Mouse (Mus musculus): ENCODE measurements around the gene Eif3b. TPM values are rescaled to one million over a fixed set of nuclear protein-coding genes. Genes with fewer than 3 reads are reported as not detected.

The Eif3b gene
- polyA plus RNA-seq, 1 experiment from 2014 or later, result 210 TPM

- DNase-seq (ENCODE audit: low spot score), result no peak
- 77% methylated on average over 4 of the region's 4 CpGs for WGBS
Observed at GRCm38 (mm10) chr5:140481458-140481857, 62.3 kb downstream of the Eif3b start.

GRCm38 (mm10) chr5:140491142-140491541 is 72.0 kb downstream of the Eif3b start:
- Histone ChIP-seq H3K27ac (ENCODE audit: low read depth, low read length) (no peak overlapping the region), H3K4me1 (replicated peaks; ENCODE audit: control insufficient read depth, insufficient read depth, low read length) (no peaks in the 10 kb centered on the region), H3K27me3 (replicated peaks; ENCODE audit: control insufficient read depth, insufficient read depth, low read length) (peaks cover 9% of the 10 kb centered on the region), H3K9me3 (ENCODE audit: control insufficient read depth, low read length) (no peaks in the 10 kb centered on the region), H3K4me2 (no peak overlapping the region), H3K36me3 (ENCODE audit: control insufficient read depth, insufficient read depth, low read length) (no peaks in the 10 kb centered on the region), H3K4me3 (ENCODE audit: low read depth, low read length) (no peak overlapping the region), H3K9ac (ENCODE audit: low read depth, low read length) (no peak overlapping the region)
- WGBS, result 59% methylated on average over 6 of the region's 6 CpGs
- DNase-seq (ENCODE audit: low spot score), result no peak
- no peak for ATAC-seq (replicated peaks; ENCODE audit: low FRiP score)

More at GRCm38 (mm10) chr5:140481458-140481857, 62.3 kb downstream of the Eif3b start:
- Histone ChIP-seq H3K36me3 (ENCODE audit: control insufficient read depth, insufficient read depth, low read length) (no peaks in the 10 kb centered on the region), H3K4me1 (replicated peaks; ENCODE audit: control insufficient read depth, insufficient read depth, low read length) (no peaks in the 10 kb centered on the region), H3K4me3 (ENCODE audit: low read depth, low read length) (no peak overlapping the region), H3K4me2 (no peak overlapping the region), H3K9ac (ENCODE audit: low read depth, low read length) (no peak overlapping the region), H3K27ac (ENCODE audit: low read depth, low read length) (no peak overlapping the region), H3K9me3 (ENCODE audit: control insufficient read depth, low read length) (no peaks in the 10 kb centered on the region), H3K27me3 (replicated peaks; ENCODE audit: control insufficient read depth, insufficient read depth, low read length) (peaks cover 6% of the 10 kb centered on the region; the same call in 1 of the 2 replicates)
- ATAC-seq (replicated peaks; ENCODE audit: low FRiP score), result no peak

- no peak for ATAC-seq (replicated peaks; ENCODE audit: low FRiP score)
- H3K27me3 ChIP-seq (replicated peaks; ENCODE audit: control insufficient read depth, insufficient read depth, low read length), result no peaks in the 10 kb centered on the region; the same call in 1 of the 2 replicates
- 29% methylated on average over 11 of the region's 11 CpGs for WGBS
- H3K27ac ChIP-seq (ENCODE audit: low read depth, low read length), result no peak overlapping the region
- no peak overlapping the region for H3K9ac ChIP-seq (ENCODE audit: low read depth, low read length)
- H3K9me3 ChIP-seq (ENCODE audit: control insufficient read depth, low read length), result no peaks in the 10 kb centered on the region
- no peaks in the 10 kb centered on the region for H3K4me1 ChIP-seq (replicated peaks; ENCODE audit: control insufficient read depth, insufficient read depth, low read length)
- no peak overlapping the region for H3K4me2 ChIP-seq
- no peak overlapping the region for H3K4me3 ChIP-seq (ENCODE audit: low read depth, low read length)
- H3K36me3 ChIP-seq (ENCODE audit: control insufficient read depth, insufficient read depth, low read length), result no peaks in the 10 kb centered on the region
- DNase-seq (ENCODE audit: low spot score), result no peak
Observed at GRCm38 (mm10) chr5:140492684-140493233, 73.6 kb downstream of the Eif3b start.

Small RNA genes lying within 50 kb of the gene (microRNA-seq; reads per million reads assigned to microRNA genes)
- 1.8 reads per million for gene Mir7038 (ENCODE audit: borderline number of aligned reads)

Other genes starting within 250 kb of the Eif3b start
- gene Mad1l1, start 97.8 kb upstream of the Eif3b start, polyA plus RNA-seq (2014; fragmentation: Nextera tagmentation; extraction: Ambion mirVana), result 43.0 and 43.4 TPM in 2 replicates
- gene Nudt1, start 97.7 kb upstream of the Eif3b start, polyA plus RNA-seq (2014; fragmentation: Nextera tagmentation; extraction: Ambion mirVana), result 58.3 and 62.3 TPM in 2 replicates
- gene Mrm2, start 87.4 kb upstream of the Eif3b start, polyA plus RNA-seq (2014; fragmentation: Nextera tagmentation; extraction: Ambion mirVana), result 20.2 and 21.7 TPM in 2 replicates
- gene Snx8, start 30.1 kb upstream of the Eif3b start, polyA plus RNA-seq (2014; fragmentation: Nextera tagmentation; extraction: Ambion mirVana), result 10.6 and 10.7 TPM in 2 replicates
- gene Gm4869, start 26.3 kb downstream of the Eif3b start, polyA plus RNA-seq (2014; fragmentation: Nextera tagmentation; extraction: Ambion mirVana), result not detected in 2 replicates
- gene Chst12, start 86.2 kb downstream of the Eif3b start, polyA plus RNA-seq (2014; fragmentation: Nextera tagmentation; extraction: Ambion mirVana), result 19.1 and 20.6 TPM in 2 replicates
- 1.8 and 2.6 TPM in 2 replicates for gene Grifin, start 145.7 kb downstream of the Eif3b start, polyA plus RNA-seq (2014; fragmentation: Nextera tagmentation; extraction: Ambion mirVana)
- 10.6 and 11.0 TPM in 2 replicates for gene Lfng, start 188.0 kb downstream of the Eif3b start, polyA plus RNA-seq (2014; fragmentation: Nextera tagmentation; extraction: Ambion mirVana)
- gene Ttyh3, start 229.7 kb downstream of the Eif3b start, polyA plus RNA-seq (2014; fragmentation: Nextera tagmentation; extraction: Ambion mirVana), result 24.3 and 26.5 TPM in 2 replicates

Measured in liver, embryonic 11.5 days (tissue).